Mouse (Mus musculus) heart, adult 2 months (tissue): Measurements from ENCODE around the gene Enpp7.

Source experiments
- CTCF ChIP-seq: fragments of 200-600 bp; IDR thresholded peaks from 2 replicates; pipeline ENCODE4 v1.8.1; 2022; ENCODE audit warnings: antibody characterized with exemption, mild to moderate bottlenecking, moderate library complexity
- EP300 ChIP-seq: fragments of 200-500 bp; IDR thresholded peaks from 2 replicates; pipeline ENCODE4 v1.6.1; 2011; ENCODE audit warnings: low read depth, low read length, control low read depth; ENCODE audit not compliant: insufficient read depth
- POLR2A ChIP-seq: fragments of 200-500 bp; IDR thresholded peaks from 2 replicates; pipeline ENCODE4 v1.6.1; 2011; ENCODE audit warnings: mild to moderate bottlenecking, low read depth, low read length, control low read depth; ENCODE audit not compliant: insufficient read depth

- no peak for TF ChIP-seq POLR2A
- no peak for TF ChIP-seq CTCF
- TF ChIP-seq EP300 = no peak
Observed at GRCm38 (mm10) chr11:118945868-118946267, 42.1 kb upstream of the Enpp7 start.
